Mouse (Mus musculus): ENCODE data around the gene Gramd1a.

The Gramd1a gene

GRCm38 (mm10) chr7:31097583-31098248, 58.0 kb downstream of the Gramd1a start:
- in situ Hi-C loops (cut with MseI, MboI) = loop anchor here in 1 of 2 experiments (5.0 kb wide), 1 partner anchor 40 kb away; the partner anchor contains the start of genes Fxyd1 and Lgi4

GRCm38 (mm10) chr7:31096892-31097564, 58.7 kb downstream of the Gramd1a start:
- in situ Hi-C loops (cut with MseI, MboI) = loop anchor here in 1 of 2 experiments (5.0 kb wide), 1 partner anchor 40 kb away; the partner anchor contains the start of genes Fxyd1 and Lgi4

- in situ Hi-C loops (cut with MseI, MboI) = loop anchor here (5.0 kb wide), 1 partner anchor 38 kb away; the partner anchor contains the start of genes Fxyd1 (in 2 of the 2) and Lgi4 (in 2 of the 2)
Observed at GRCm38 (mm10) chr7:31094774-31095501, 60.8 kb downstream of the Gramd1a start.

GRCm38 (mm10) chr7:31089721-31090120, 66.0 kb downstream of the Gramd1a start:
- in situ Hi-C loops (cut with MseI, MboI) = loop anchor here in 1 of 2 experiments (5.0 kb wide), 1 partner anchor 32 kb away; the partner anchor contains the start of genes Fxyd1 and Lgi4

GRCm38 (mm10) chr7:31088206-31088605, 67.5 kb downstream of the Gramd1a start:
- in situ Hi-C loops (cut with MseI, MboI) = no loop called here

GRCm38 (mm10) chr7:31087262-31087661, 68.4 kb downstream of the Gramd1a start:
- in situ Hi-C loops (cut with MseI, MboI) = no loop called here

GRCm38 (mm10) chr7:31086175-31086755, 69.4 kb downstream of the Gramd1a start:
- in situ Hi-C loops (cut with MseI, MboI) = no loop called here

GRCm38 (mm10) chr7:31085171-31085570, 70.5 kb downstream of the Gramd1a start:
- in situ Hi-C loops (cut with MseI, MboI) = no loop called here

GRCm38 (mm10) chr7:31084140-31084539, 71.6 kb downstream of the Gramd1a start:
- in situ Hi-C loops (cut with MseI, MboI) = no loop called here

- in situ Hi-C loops (cut with MseI, MboI) = no loop called here
Observed at GRCm38 (mm10) chr7:31082831-31083588, 72.7 kb downstream of the Gramd1a start.

- in situ Hi-C loops (cut with MseI, MboI) = no loop called here
Observed at GRCm38 (mm10) chr7:31082106-31082505, 73.6 kb downstream of the Gramd1a start.

GRCm38 (mm10) chr7:31081106-31081505, 74.6 kb downstream of the Gramd1a start:
- in situ Hi-C loops (cut with MseI, MboI) = no loop called here

- in situ Hi-C loops (cut with MseI, MboI) = no loop called here
Observed at GRCm38 (mm10) chr7:31080611-31081010, 75.1 kb downstream of the Gramd1a start.

Measured in mouse trophoblast stem cell (cell line).